16 mouse cellular contexts compared by ENCODE assay signal in the genomic region with DNA sequence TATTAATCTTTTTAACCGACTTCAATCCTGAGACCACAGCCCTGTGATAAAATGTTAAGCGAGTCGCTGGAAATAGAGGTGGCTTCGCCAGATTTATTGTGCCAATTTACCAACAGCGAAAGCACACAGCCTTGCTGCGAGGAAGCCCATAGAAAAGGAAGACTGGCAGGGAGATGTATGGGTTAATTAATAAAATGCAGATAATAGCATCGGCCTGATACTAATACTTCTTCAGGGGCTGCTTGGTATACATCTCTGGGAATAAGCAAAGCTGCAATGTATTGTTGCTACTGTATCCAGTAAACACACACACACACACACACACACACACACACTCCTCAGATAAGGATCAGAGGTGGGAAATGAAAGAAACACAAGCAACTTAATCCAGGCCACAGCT.
"Had no signal": no experiment of that assay in that cellular context is flagged by ENCODE, and none has a peak within 500 bp of the region (broad histone marks: within the 10 kb centered on the region; RNA-seq: fewer than 3 reads in every experiment).

No protein-coding gene starts in this region.

- H3K4me1 ChIP-seq: limb, embryonic 15.5 days; liver, embryonic 12.5 days; megakaryocyte, embryonic 14.5 days; stomach, embryonic 15.5 days had no signal

- DNase-seq: kidney, adult 8-10 months; kidney, postnatal 25 days; layer of hippocampus, adult 9-11 months; layer of hippocampus, postnatal 36 days; lung, embryonic 14.5 days; lung, postnatal 10 days; lung, postnatal 4 days; retina, postnatal 1 day; thymus, adult 2 months; thymus, postnatal 25 days had no signal

- H3K4me3 ChIP-seq: limb, embryonic 15.5 days; liver, embryonic 12.5 days; megakaryocyte, embryonic 14.5 days; myocyte; stomach, embryonic 15.5 days had no signal

- H3K4me2 ChIP-seq: limb, embryonic 15.5 days; liver, embryonic 12.5 days; lung, embryonic 14.5 days; stomach, embryonic 15.5 days had no signal

- H3K27ac ChIP-seq: limb, embryonic 15.5 days; liver, embryonic 12.5 days; stomach, embryonic 15.5 days had no signal

- H3K9me3 ChIP-seq: limb, embryonic 15.5 days; liver, embryonic 12.5 days; megakaryocyte, embryonic 14.5 days; stomach, embryonic 15.5 days had no signal

- ATAC-seq: intestine, postnatal 0 days; liver, embryonic 12.5 days had no signal

- H3K27me3 ChIP-seq: limb, embryonic 15.5 days; liver, embryonic 12.5 days; megakaryocyte, embryonic 14.5 days; stomach, embryonic 15.5 days had no signal

- H3K9ac ChIP-seq: limb, embryonic 15.5 days; liver, embryonic 12.5 days; lung, embryonic 14.5 days; stomach, embryonic 15.5 days had no signal

- H3K36me3 ChIP-seq: limb, embryonic 15.5 days; liver, embryonic 12.5 days; stomach, embryonic 15.5 days had no signal
